Mouse (Mus musculus) bone marrow, adult 2 months (tissue): ENCODE data around the gene Spock1.

ENCODE experiments used
- CTCF ChIP-seq: fragments of 200-500 bp; IDR thresholded peaks from 2 replicates; pipeline ENCODE4 v1.5.1; 2011; ENCODE audit warnings: low read length, control low read depth; ENCODE audit not compliant: control insufficient read depth, insufficient read depth
- POLR2A ChIP-seq: fragments of 200-500 bp; IDR thresholded peaks from 2 replicates; pipeline ENCODE4 v1.6.1; 2011; ENCODE audit warnings: low read depth, mild to moderate bottlenecking, control low read depth, low read length, borderline replicate concordance; ENCODE audit not compliant: control insufficient read depth

DNA sequence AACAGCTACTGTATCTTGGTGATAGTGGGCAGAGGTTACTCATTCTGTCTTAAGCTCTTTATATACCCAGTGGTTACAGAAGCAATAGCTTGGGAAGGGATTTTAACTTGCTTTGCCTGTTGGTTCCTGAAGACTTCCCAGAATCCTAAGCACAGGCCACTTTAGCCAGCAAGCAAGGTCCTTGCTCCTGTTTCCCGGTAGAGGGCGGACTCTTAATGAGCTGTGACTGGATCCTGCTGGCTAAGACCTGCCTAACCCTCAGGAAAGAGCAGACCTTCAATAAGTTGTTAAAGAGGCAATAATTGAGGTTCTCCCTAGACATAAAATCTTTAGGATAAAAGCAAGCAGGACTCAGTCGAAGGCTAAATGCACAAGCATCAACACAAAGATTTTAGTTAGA is 387.0 kb downstream of the Spock1 start:
- TF ChIP-seq CTCF: no peak
- no peak for TF ChIP-seq POLR2A
